ENCODE assay signal across 20 mouse cellular contexts in genomic region chr14:29080228-29080627, GRCm38 (mm10).
"Had no signal": no experiment of that assay in that cellular context is flagged by ENCODE, and none has a peak within 500 bp of the region (broad histone marks: within the 10 kb centered on the region; RNA-seq: fewer than 3 reads in every experiment).

No protein-coding gene starts in this region.

- DNase-seq: left cerebral cortex, postnatal 4 days; liver, postnatal 0 days; lung, embryonic 14.5 days; retina, postnatal 1 day; right cerebral cortex, postnatal 25 days; spleen, adult 18-20 months; thymus, adult 2 months; thymus, postnatal 14 days; thymus, postnatal 4 days had no signal

- ATAC-seq: intestine, postnatal 0 days; liver, postnatal 0 days; midbrain, embryonic 15.5 days had no signal

- H3K27me3 ChIP-seq: limb, embryonic 12.5 days; limb, embryonic 15.5 days; midbrain, embryonic 15.5 days; neural tube, embryonic 13.5 days; stomach, embryonic 15.5 days had no signal

- H3K27ac ChIP-seq: limb, embryonic 12.5 days; limb, embryonic 15.5 days; liver, embryonic 14.5 days; macrophage; midbrain, embryonic 12.5 days; midbrain, embryonic 15.5 days; neural tube, embryonic 13.5 days; stomach, embryonic 15.5 days had no signal

- H3K9me3 ChIP-seq: limb, embryonic 12.5 days; limb, embryonic 15.5 days; midbrain, embryonic 12.5 days; midbrain, embryonic 15.5 days; neural tube, embryonic 13.5 days; stomach, embryonic 15.5 days had no signal

- H3K4me2 ChIP-seq: limb, embryonic 12.5 days; limb, embryonic 15.5 days; liver, embryonic 11.5 days; lung, embryonic 14.5 days; midbrain, embryonic 12.5 days; midbrain, embryonic 15.5 days; neural tube, embryonic 13.5 days; stomach, embryonic 15.5 days had no signal

- H3K4me1 ChIP-seq: midbrain, embryonic 12.5 days; midbrain, embryonic 15.5 days; neural tube, embryonic 13.5 days; stomach, embryonic 15.5 days had no signal

- H3K4me3 ChIP-seq: limb, embryonic 12.5 days; limb, embryonic 15.5 days; midbrain, embryonic 12.5 days; midbrain, embryonic 15.5 days; myocyte; neural tube, embryonic 13.5 days; stomach, embryonic 15.5 days had no signal

- H3K9ac ChIP-seq: limb, embryonic 12.5 days; limb, embryonic 15.5 days; liver, embryonic 14.5 days; liver, postnatal 0 days; lung, embryonic 14.5 days; midbrain, embryonic 12.5 days; midbrain, embryonic 15.5 days; neural tube, embryonic 13.5 days; stomach, embryonic 15.5 days had no signal

- H3K36me3 ChIP-seq: limb, embryonic 12.5 days; limb, embryonic 15.5 days; midbrain, embryonic 12.5 days; midbrain, embryonic 15.5 days; neural tube, embryonic 13.5 days; stomach, embryonic 15.5 days had no signal
